Mouse (Mus musculus) cerebellum, adult 11 months (tissue): ENCODE results near the gene Gm3252.
"Not testable (repeated sequence)": the region's sequence is repeated elsewhere in the genome, so short reads cannot be mapped to it uniquely, and the experiment has no call there.

Experiments used
- DNase-seq: peaks from one replicate; pipeline ENCODE4 v3.0.0; 2022

Gm3252 gene

GRCm38 (mm10) chr14:4726038-4726880 lies at the start of gene Gm3252:
Gm3252 (plus strand) TSS chr14:4726775.
- DNase-seq, result not testable (repeated sequence)

GRCm38 (mm10) chr14:4708938-4709337 lies 17.6 kb upstream of the Gm3252 start, which contains the start of gene Gm7876:
Gm7876 (plus strand) TSS chr14:4709238.
- not testable (repeated sequence) for DNase-seq

- DNase-seq, result not testable (repeated sequence)
Measured at GRCm38 (mm10) chr14:4776037-4776436, 49.5 kb downstream of the Gm3252 start, which contains the start of gene Gm9602. Gm9602 (plus strand) TSS chr14:4776337.
